Mouse (Mus musculus) neutrophil, adult 5-6 weeks (primary cell): ENCODE measurements around the gene Rab27a. TPM values are rescaled to one million over a fixed set of nuclear protein-coding genes. Genes with fewer than 3 reads are reported as not detected.

ENCODE experiments used
- ATAC-seq: fragments of 151-379, 151-347 bp; 2 replicates; pipeline ENCODE4 v1.8.0; 2017; ENCODE audit warnings: mild to moderate bottlenecking, moderate TSS enrichment; ENCODE audit not compliant: insufficient number of reproducible peaks, poor library complexity, low FRiP score, severe bottlenecking; ENCODE audit errors: extremely low read depth
- total RNA-seq: library from RNA; stranded (forward); fragments of 200-1000 nt; gene quantifications from 2 replicates; pipeline ENCODE4 v1.2.3, GENCODE M21; 2017

Rab27a gene
- total RNA-seq, 1 experiment from 2014 or later = 155 TPM

- ATAC-seq = peak; percentile 52; the same call in 1 of the 2 replicates
Observed at GRCm38 (mm10) chr9:73125043-73125570, 80.5 kb downstream of the Rab27a start.

GRCm38 (mm10) chr9:73127457-73127856, 82.8 kb downstream of the Rab27a start:
- no peak; the same call in 1 of the 2 replicates for ATAC-seq

GRCm38 (mm10) chr9:73129875-73130274, 85.2 kb downstream of the Rab27a start:
- no peak for ATAC-seq

GRCm38 (mm10) chr9:73130529-73130928, 85.9 kb downstream of the Rab27a start:
- ATAC-seq = no peak

GRCm38 (mm10) chr9:73137341-73137886, 92.8 kb downstream of the Rab27a start:
- no peak for ATAC-seq

Other genes starting within 250 kb of the Rab27a start
- gene Prtg, start 238.0 kb upstream of the Rab27a start, total RNA-seq = 0.12 TPM in 1 of 2 replicates, not detected in the other
- 0.12 TPM in 1 of 2 replicates, not detected in the other for gene Pygo1, start 119.2 kb upstream of the Rab27a start, total RNA-seq
- gene Dyx1c1, start 86.1 kb upstream of the Rab27a start, total RNA-seq = 1.5 and 1.7 TPM in 2 replicates
- 0.58 TPM in 1 of 2 replicates, not detected in the other for gene Gm44503, start 86.0 kb upstream of the Rab27a start, total RNA-seq
- gene Ccpg1os, start 59.5 kb upstream of the Rab27a start, total RNA-seq = 19.4 and 19.9 TPM in 2 replicates
- 527 and 583 TPM in 2 replicates for gene Ccpg1, start 59.4 kb upstream of the Rab27a start, total RNA-seq
- gene Pigb, start 4.5 kb upstream of the Rab27a start, total RNA-seq = 9.6 and 10.8 TPM in 2 replicates
- 8.7 and 10.7 TPM in 2 replicates for gene Khdc3, start 57.0 kb downstream of the Rab27a start, total RNA-seq
- not detected in 2 replicates for gene Gm20509, start 57.6 kb downstream of the Rab27a start, total RNA-seq
- 38.6 and 52.1 TPM in 2 replicates for gene Rsl24d1, start 68.6 kb downstream of the Rab27a start, total RNA-seq